8 mouse cellular contexts compared by ENCODE assay signal in genomic region chr7:19054047-19054776, GRCm38 (mm10). TPM values are rescaled to one million over a fixed set of nuclear protein-coding genes. Genes with fewer than 3 reads are reported as not detected.
DNase-seq lines count a peak whose midpoint lies in the region; ATAC-seq and TF ChIP-seq lines count a peak whose summit lies in the region.

Gene Rsph6a, plus strand, starts transcription at chr7:19054690.

- peak; percentile 75 for TF ChIP-seq CTCF in kidney, postnatal 0 days (IDR thresholded peaks at IDR 0.05; ENCODE audit: low read depth)

- H3K36me3 ChIP-seq in forebrain, embryonic 16.5 days (ENCODE audit: control insufficient read depth, insufficient read depth) = peaks cover 21% of the 10 kb centered on the region
- peaks cover 24% of the 10 kb centered on the region for H3K36me3 ChIP-seq in kidney, postnatal 0 days (ENCODE audit: insufficient read depth, low read length)
- H3K36me3 ChIP-seq in midbrain, embryonic 16.5 days (ENCODE audit: control insufficient read depth, insufficient read depth, low read length) = peaks cover 21% of the 10 kb centered on the region

- peaks cover 10% of the 10 kb centered on the region for H3K4me1 ChIP-seq in forebrain, embryonic 16.5 days (replicated peaks; ENCODE audit: control insufficient read depth, insufficient read depth, low read length)
- no peaks in the 10 kb centered on the region for H3K4me1 ChIP-seq in kidney, postnatal 0 days (replicated peaks; ENCODE audit: insufficient read depth, low read length)
- H3K4me1 ChIP-seq in midbrain, embryonic 16.5 days (ENCODE audit: control insufficient read depth, insufficient read depth, low read length) = peaks cover 6% of the 10 kb centered on the region

- H3K4me2 ChIP-seq in forebrain, embryonic 16.5 days (ENCODE audit: low read length) = peak within 1 kb of the TSS; percentile 51
- peak within 1 kb of the TSS; percentile 16; the same call in 1 of the 2 replicates for H3K4me2 ChIP-seq in kidney, postnatal 0 days (ENCODE audit: low read length)
- H3K4me2 ChIP-seq in midbrain, embryonic 16.5 days (ENCODE audit: low read length) = peak within 1 kb of the TSS; percentile 52

- no peaks in the 10 kb centered on the region for H3K9me3 ChIP-seq in forebrain, embryonic 16.5 days (ENCODE audit: control insufficient read depth, low read length)
- no peaks in the 10 kb centered on the region for H3K9me3 ChIP-seq in kidney, postnatal 0 days (replicated peaks; ENCODE audit: low read length)
- no peaks in the 10 kb centered on the region for H3K9me3 ChIP-seq in midbrain, embryonic 16.5 days (replicated peaks; ENCODE audit: control insufficient read depth, low read length, poor library complexity, severe bottlenecking)

- peak within 1 kb of the TSS; percentile 45 for H3K9ac ChIP-seq in forebrain, embryonic 16.5 days (replicated peaks; ENCODE audit: low read depth, low read length)
- H3K9ac ChIP-seq in kidney, postnatal 0 days (ENCODE audit: low read depth, low read length) = no peak within 1 kb of the TSS
- peak within 1 kb of the TSS; percentile 54 for H3K9ac ChIP-seq in midbrain, embryonic 16.5 days (ENCODE audit: low read depth, low read length)

- WGBS in forebrain, embryonic 16.5 days = 16% methylated on average over 33 of the region's 33 CpGs
- WGBS in kidney, postnatal 0 days = 29% methylated on average over 32 of the region's 33 CpGs
- WGBS in midbrain, embryonic 16.5 days = 29% methylated on average over 32 of the region's 33 CpGs

- no peak within 1 kb of the TSS for H3K27ac ChIP-seq in forebrain, embryonic 16.5 days (ENCODE audit: low read length)
- no peak within 1 kb of the TSS for H3K27ac ChIP-seq in kidney, postnatal 0 days
- H3K27ac ChIP-seq in midbrain, embryonic 16.5 days (ENCODE audit: low read length) = no peak within 1 kb of the TSS

- peak; percentile 65 for DNase-seq in adrenal gland, postnatal 14 days
- no peak for DNase-seq in adrenal gland, adult 18-20 months (ENCODE audit: low spot score in 2 of 2)
- DNase-seq in right cerebral cortex, postnatal 14 days = peak; percentile 62
- no peak for DNase-seq in right cerebral cortex, adult 2 months (ENCODE audit: low spot score in 2 of 2)
- DNase-seq in kidney, postnatal 0 days (ENCODE audit: low spot score) = peak; percentile 76

- no peaks in the 10 kb centered on the region for H3K27me3 ChIP-seq in forebrain, embryonic 16.5 days (replicated peaks; ENCODE audit: control insufficient read depth, insufficient read depth, low read length)
- H3K27me3 ChIP-seq in kidney, postnatal 0 days (ENCODE audit: insufficient read depth, low read length) = no peaks in the 10 kb centered on the region
- no peaks in the 10 kb centered on the region for H3K27me3 ChIP-seq in midbrain, embryonic 16.5 days (ENCODE audit: control insufficient read depth, insufficient read depth, low read depth, low read length)

- ATAC-seq in forebrain, embryonic 16.5 days = peak; percentile 66
- ATAC-seq in kidney, postnatal 0 days (replicated peaks; ENCODE audit: low FRiP score, low read depth) = peak; percentile 41
- peak; percentile 67 for ATAC-seq in midbrain, embryonic 16.5 days
- ATAC-seq in megakaryocyte, adult 5-6 weeks (ENCODE audit: poor library complexity, severe bottlenecking) = no peak

- peak within 1 kb of the TSS; percentile 28 for H3K4me3 ChIP-seq in forebrain, embryonic 16.5 days (replicated peaks; ENCODE audit: low read length)
- no peak within 1 kb of the TSS for H3K4me3 ChIP-seq in kidney, postnatal 0 days (replicated peaks; ENCODE audit: low read depth, low read length)
- H3K4me3 ChIP-seq in midbrain, embryonic 16.5 days (ENCODE audit: low read depth, low read length) = peak within 1 kb of the TSS; percentile 29

RNA-seq across cellular contexts. Expression of gene Rsph6a, which starts in this region (rescaled TPM):
- total RNA-seq in adrenal gland, postnatal 14 days (2021) = not detected in 2 replicates
- not detected for total RNA-seq in adrenal gland, adult 18-20 months (2021)
- 0.09 TPM in 1 of 2 replicates, not detected in the other for polyA plus RNA-seq in forebrain, embryonic 16.5 days (2015; fragmentation: Nextera tagmentation; extraction: Ambion mirVana)
- polyA plus RNA-seq in kidney, postnatal 0 days (2015; fragmentation: Nextera tagmentation; extraction: Ambion mirVana) = not detected in 2 replicates
- 0.14 and 0.28 TPM in 2 replicates for polyA plus RNA-seq in midbrain, embryonic 16.5 days (2015; fragmentation: Nextera tagmentation; extraction: Ambion mirVana)
- total RNA-seq in megakaryocyte, adult 5-6 weeks (2015) = not detected in 2 replicates
- not detected in 2 replicates for total RNA-seq in megakaryocyte, adult 5-6 weeks (2017)

Comparison
In these comparisons a context has a peak if more than half of its experiments do, and no peak if none do; other contexts are left out.
1. Peak in DNase-seq in adrenal gland, postnatal 14 days; RNA of the gene not detected or under 1 TPM.
2. Peak in ATAC-seq, H3K4me3 ChIP-seq, H3K9ac ChIP-seq and H3K4me2 ChIP-seq in forebrain, embryonic 16.5 days; RNA of the gene not detected or under 1 TPM.
3. Peak in DNase-seq, ATAC-seq and H3K4me2 ChIP-seq in kidney, postnatal 0 days; RNA of the gene not detected or under 1 TPM.
4. Peak in ATAC-seq, H3K4me3 ChIP-seq, H3K9ac ChIP-seq and H3K4me2 ChIP-seq in midbrain, embryonic 16.5 days; RNA of the gene not detected or under 1 TPM.